Mouse (Mus musculus): ENCODE results near the gene Alg12.

DNA sequence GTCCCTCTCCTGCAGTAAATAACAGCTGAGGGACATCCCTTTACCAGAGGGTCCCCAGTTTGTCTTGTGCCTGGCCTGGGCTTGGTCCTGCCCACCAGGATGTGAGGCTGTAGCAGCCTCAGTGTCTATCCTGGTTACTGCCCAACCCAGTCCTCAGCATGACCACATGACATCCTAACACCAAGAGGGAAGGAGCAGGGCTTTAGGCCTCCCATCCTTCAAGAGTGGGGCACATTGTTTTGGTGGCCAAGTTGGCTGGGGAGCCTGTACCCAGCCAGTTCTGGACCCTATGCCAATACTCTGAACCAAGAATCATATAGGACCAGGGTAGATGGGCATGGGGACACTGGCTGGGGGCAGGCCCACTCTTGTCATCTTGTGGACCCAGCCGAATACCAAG, 29.5 kb upstream of the Alg12 start:
- TF ChIP-seq CTCF (IDR thresholded peaks at IDR 0.05; ENCODE audit: insufficient read depth, low read depth, low read length) (no peak), POLR2A (IDR thresholded peaks at IDR 0.05; ENCODE audit: insufficient read depth, low read depth, low read length) (no peak)

All from olfactory bulb, adult 2 months (tissue).